Mouse (Mus musculus) layer of hippocampus, postnatal 36 days (tissue): ENCODE measurements around the gene Agap1. TPM values are rescaled to one million over a fixed set of nuclear protein-coding genes. Genes with fewer than 3 reads are reported as not detected.

Source experiments
- DNase-seq, 2 experiments: peaks; one replicate each; pipeline ENCODE4 v3.0.0; 2022
- total RNA-seq, 2 experiments: library from RNA; stranded (reverse); gene quantifications; 2 replicates each; pipeline ENCODE4 v1.2.3; 2021

The Agap1 gene
- total RNA-seq, 2 experiments from 2014 or later, result 256 to 286 TPM

DNA sequence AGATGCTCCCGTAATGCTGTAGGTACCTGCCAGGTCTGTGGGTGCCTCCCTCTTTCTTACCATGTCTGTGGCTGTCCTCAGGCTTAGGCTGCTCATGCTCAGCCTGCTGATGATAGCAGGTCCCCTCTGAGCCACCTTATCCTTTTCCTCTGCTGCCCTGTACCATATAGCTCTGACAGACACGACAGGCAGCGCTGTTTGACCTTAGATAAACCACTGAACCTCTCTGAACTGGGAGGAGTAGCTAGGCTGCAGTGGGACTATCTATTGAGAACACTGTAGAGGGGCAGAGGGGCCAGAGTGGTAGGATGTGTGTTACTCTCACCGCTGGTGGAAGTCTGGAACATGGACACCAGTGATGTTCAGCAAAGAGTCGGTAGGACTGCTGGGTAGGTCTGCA lies 211.5 kb downstream of the Agap1 start:
- no peak for DNase-seq

DNA sequence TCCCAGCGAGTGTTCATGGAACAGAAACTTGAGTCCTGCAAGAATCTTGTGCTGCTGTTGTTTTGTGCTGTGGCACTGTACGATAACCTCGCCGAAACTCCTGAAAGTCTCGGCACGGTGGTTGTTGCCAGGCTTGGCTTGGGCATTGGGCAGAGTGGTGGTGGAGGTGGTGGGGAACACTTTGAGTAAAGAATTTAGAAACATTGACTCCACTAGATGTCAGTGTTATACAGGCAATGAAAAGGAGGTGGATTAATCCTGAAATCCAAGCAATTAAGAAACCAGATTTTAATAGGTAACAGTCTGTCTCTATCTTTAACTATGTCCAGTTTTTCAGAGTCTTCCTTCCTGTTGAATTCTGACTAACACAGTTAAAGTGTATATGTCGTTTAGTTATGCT lies 212.8 kb downstream of the Agap1 start:
- DNase-seq, result no peak

DNA sequence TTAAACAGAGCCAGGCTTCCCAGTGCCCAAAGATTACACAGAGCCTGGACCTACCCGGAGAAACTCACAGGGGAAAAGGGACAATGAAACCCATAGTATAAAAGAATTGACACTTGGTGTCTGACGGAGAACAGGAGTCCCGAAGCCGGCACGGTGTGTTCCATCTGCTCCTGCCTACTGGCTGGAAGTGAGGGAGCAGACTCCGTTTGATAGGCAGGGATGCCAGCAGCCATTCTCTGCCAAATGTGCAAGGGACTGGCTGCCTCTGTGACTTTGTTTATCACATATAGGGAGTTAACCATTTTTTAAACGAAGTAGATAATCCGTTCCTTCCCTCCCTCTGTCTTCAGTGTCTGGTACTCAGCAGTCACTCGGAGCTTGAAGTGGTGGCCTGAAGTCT lies 214.0 kb downstream of the Agap1 start:
- DNase-seq, result peak; percentile 34 to 44

DNA sequence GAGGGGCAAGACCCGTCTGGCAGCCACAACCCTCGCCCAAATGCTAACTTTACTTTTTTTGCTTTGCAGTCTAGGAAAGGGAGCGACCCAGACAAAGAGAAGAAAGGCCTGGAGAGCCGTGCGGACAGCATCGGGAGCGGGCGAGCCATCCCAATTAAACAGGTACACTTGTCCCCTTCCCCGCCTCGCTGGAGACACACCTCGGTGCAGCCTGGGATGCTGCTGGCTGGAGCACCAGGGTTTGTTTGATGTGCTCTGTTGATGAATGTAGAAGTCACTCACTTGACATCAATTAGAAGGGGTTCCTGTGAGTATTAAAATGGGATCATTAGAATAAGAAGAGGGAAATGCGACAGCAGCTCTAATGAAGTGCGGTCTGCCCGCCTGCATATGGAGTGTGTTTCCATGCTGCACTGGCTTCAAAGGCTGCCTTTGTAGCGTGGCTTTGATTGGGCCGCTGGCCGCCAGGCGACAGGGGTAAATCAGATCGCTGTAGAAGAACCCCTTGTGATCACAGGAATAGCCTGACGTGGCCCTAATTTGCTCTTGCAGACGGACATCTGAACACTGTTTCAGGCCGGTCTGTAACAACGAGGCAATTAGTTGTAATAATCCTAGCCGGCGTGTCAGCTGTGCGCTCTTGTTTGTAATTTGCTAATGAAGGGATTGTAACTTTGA lies 216.6 kb downstream of the Agap1 start:
- no peak for DNase-seq

DNA sequence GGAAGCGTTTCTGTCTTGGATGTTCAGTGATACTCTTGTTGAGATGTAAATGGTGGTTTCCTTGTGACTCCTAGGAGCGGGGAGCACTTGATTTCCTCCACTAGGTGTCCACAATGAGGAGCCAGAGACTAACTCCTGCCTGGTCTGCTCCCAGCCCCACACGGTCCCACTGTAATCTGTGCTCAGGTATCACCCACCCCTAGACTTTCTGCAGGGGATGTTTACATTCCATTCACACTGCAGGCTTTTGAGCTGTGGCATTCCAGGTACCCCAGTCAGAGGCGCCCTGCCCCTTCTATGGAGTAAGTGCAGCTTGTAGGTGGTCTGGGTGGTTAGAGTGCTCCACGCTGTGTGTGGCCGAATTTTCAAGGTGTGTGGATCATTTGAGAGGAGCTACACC lies 218.5 kb downstream of the Agap1 start:
- DNase-seq, result no peak

DNA sequence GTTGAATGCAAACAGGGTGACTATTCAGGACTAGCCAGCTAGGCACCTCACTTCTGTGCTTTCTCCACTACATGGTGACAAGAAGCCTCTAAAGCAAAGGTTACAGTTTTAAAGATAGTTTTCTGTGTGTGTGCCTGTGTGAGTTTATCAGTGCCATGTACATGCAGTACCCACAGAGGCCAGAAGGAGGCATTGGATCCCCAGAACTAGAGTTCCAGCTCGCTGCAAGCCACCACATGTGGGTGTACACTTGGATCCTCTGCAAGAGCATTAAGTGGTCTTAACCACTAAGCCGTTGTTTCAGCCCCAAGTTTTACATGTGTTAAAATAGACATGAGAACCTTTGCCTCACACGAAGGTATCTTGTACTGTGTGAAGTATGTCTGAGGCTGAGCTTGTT lies 219.1 kb downstream of the Agap1 start:
- DNase-seq, result no peak

DNA sequence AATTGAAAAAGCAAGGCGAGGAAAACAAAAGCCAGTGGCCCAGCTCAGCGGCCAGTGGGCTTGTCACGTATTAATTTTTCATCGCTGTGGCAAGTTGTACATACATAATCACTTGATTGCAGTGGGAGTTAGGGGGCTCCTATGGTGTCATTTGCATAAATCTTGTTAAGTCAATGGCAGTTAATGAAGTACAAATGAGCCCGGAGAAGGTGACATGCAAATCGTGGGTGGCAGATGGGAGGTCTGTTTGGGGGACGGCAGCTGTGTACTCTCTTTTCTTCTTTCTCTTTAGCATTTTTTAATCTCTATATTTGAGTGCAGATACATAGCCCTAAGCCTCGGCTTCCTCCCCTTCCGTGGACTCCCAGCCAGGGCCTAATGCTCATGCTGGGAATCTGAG lies 220.1 kb downstream of the Agap1 start:
- no peak for DNase-seq

DNA sequence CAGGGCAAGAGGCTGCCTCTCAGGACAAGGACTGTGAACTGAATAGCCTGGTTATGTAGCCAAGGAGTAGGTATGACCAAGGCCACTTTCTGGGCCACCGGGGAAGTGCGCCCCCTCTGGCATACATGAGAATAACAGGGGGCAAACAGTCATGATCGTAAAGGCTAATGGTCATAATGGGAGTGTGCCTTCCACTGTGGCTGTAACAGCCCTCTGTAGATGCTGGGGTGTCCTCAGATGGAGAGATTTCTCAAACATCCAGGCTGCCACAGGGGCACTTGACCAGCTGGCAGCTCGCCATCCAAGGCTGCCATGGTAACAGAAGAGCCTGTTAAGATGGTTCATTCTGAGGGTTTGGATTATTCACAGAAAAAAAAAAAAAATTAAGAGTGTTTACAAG lies 221.8 kb downstream of the Agap1 start:
- peak; percentile 19 to 38 for DNase-seq

DNA sequence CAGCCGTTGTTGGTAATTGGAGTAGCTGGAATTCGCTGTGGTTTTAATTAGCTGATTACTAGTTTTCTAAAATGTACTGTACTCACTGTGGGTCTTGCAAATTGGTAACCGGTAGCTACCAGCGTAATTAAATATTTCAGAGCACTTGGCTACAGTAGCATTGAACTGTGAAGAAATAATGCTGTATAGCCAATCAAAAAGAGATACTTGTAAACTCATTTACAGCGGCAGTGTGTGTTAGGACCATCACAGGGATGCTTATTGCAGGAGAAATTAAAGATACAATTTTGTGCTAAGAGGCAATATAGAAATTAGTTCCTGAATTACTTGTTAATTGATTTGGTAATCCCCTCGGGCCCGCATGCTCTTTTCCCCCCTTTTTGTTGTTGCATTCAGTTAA lies 226.1 kb downstream of the Agap1 start:
- DNase-seq, result no peak

DNA sequence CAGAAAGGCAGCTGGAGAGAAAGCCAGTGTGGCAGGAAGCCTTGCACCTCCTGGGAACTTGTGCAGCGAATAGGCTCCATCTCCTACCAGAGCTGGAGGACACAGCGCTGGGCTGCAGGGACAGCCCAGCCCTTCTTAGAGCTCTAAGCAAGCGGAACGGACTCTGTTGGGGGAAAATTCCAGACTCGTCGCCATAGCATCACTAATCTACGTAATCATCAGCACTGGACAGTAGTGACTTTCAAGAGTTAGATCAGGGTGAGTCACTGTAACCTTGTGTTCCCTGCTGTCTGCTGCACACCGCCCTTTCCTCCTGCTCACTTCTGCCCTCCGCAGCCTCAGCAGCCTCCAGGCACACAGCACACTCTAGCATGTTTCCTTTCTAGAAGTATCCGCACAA lies 234.3 kb downstream of the Agap1 start:
- DNase-seq, result no peak

DNA sequence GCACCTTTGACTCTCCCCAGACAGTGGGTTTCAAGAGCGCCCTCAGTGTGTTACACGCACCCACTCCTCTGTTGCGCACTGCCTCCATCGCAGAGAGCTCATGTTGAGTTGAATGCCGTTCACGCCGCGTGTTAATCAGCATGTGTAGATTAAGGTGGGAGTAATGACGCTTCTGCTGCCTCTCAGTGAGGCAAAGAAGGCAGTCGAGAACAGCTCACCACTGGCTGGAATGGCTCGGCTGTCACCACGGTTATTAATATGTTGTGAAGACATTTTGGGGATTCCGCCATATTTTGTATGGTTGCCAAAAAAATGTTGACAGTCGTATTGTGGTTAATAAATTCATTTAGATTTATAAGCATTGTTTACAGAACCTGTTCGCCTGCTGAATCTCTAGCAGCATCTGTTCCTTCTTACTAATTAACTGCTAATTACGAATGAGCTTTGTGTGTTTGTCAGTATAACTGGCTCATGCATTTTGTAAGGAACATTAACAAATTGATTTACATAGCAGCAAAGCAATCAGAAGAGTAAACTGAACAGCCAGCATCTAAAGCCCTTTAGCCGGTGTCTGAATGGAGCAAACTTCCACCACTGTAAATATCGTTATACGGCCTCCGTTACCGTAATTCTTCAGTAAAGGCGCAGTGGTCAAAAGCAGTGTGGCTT lies 235.1 kb downstream of the Agap1 start:
- peak in 1 of 2 experiments; percentile 15 for DNase-seq

DNA sequence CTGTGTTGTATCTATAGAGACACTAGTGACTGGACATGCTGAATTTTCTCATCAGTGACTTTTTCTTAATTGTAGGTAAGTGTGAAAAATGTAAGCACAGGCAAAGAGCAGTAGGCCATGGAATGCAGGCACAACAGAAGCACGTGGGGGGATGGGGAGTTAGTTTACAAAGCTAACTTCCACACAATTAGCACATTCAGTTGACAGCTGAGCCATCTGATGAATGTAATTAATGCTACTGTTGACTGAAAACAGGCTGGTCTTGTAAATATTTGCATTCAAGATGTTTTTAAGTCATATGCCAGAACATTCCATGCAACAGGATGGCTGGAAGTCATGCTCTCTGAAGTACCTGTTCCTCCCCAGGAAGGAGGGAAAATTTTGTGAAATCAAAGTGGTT lies 236.5 kb downstream of the Agap1 start:
- DNase-seq, result no peak

DNA sequence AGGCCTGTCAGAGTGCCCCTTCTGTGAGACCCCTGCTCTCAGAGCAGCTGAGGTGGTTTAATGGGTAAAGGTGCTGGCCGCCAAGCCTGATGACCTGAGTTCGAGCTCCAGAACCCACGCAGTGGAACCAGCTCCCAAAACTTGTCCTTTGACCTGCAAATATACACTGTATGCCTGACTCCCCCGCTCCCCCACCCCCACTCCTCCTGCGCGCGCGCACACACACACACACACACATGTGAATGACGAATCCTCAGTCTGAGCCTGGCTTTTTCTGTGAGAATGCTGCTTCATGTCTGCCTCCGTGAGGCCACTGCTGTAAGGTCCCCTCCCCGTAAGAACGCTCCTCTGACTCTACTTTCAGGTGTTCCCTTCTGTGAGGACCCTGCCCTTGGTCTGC lies 237.8 kb downstream of the Agap1 start:
- no peak for DNase-seq

DNA sequence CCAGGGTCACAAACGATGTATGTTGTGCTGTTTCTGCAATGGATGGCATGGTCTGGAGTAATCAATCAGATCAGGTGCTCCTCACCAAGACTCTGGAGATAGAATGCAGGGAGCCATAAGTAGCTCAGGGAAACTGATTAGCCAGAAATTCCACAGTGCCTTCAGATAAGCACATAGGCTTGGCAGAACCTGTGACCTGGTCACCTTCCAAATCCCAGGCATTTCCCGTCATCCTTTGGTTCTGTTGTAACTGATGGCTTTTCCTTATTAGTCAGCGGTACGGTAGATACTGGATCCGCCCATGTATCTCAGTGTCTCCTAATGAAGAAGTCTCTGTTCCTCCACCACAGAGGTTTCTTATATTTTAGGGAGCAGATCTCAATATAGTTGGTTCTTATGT lies 240.3 kb downstream of the Agap1 start:
- DNase-seq, result no peak

DNA sequence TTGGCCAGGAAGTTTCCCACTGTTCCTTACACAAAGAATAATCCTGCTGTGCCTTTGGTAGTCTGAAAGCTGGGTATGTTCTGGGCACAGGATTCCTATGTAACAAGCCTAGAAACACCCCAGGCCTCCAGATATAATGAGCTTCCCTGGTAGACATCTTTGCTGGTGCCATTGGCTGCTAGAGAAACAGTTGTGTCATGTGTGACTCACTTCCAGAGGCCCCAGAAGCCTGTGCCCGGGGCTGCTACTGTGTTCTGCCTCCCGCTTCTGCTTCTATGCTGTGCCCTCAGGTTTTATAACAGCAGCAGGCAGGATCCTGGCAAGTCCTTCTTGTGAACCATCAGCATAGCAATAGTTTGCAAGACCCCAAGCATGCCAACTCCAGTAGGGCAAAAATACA lies 242.6 kb downstream of the Agap1 start:
- DNase-seq, result no peak

DNA sequence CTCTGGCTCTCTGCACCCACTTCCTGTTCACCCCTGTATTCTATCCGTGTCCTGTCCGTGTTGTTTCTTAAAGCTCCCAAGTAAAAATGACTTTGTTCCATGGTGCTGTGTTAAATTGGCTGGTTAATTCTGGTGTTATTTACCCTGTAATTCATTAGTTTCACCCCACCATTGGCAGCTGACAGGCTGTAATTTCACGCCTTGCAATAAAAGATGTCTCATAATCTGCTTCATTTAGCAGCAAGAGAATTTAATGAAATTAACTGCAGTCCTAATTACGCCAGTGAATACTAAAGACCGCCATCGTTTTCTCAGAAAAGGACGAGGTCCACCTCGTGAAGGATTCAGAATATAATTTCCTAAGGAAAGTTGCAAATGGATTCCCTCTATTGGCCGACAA lies 245.6 kb downstream of the Agap1 start:
- no peak for DNase-seq

DNA sequence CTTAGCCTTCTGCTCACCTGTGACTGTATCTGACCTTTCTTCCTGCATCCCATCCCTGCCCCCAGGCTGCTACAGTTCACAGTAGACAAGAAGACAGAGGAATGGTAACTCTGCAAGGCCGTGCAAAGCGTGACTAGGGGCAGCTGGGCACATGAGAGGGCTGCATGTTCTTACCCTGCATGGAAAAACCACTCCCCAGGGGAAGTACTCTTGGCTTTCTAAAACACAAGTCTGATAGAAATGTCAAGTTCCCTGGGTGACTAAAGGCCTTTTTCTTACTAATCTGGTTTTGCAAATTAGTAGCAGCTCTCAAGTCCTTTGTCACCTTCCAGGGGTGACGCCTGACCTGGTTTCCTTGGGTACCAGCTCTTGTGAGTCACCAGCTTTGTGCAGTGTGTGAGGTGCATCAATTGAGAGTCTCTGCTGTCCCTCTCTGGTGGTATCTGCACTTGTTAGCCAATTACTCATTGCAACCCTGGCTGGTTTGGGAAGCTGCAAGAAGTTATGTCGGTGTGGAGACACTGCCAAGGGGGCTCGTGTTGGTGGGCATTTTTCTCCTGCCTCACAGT lies 246.6 kb downstream of the Agap1 start:
- no peak for DNase-seq

DNA sequence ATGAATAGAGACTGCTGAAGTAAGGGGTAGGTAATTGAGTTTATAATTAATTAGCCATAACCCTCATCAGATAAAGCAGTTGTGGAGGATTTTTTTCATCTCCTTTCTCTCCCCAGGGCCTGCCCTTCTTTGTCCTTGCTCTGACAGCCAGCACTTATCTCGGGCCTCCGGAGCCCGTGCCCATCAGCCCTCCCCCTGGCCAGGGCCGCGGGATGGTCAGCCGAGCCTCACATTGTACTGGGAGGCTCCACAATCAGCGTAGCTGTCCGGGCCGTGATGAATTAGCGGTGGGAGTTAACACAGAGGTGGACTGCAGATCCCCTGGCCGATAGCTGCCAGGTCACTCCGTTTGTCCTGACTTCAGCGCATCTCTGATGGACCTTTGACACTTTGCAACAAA lies 248.7 kb downstream of the Agap1 start:
- DNase-seq, result no peak

DNA sequence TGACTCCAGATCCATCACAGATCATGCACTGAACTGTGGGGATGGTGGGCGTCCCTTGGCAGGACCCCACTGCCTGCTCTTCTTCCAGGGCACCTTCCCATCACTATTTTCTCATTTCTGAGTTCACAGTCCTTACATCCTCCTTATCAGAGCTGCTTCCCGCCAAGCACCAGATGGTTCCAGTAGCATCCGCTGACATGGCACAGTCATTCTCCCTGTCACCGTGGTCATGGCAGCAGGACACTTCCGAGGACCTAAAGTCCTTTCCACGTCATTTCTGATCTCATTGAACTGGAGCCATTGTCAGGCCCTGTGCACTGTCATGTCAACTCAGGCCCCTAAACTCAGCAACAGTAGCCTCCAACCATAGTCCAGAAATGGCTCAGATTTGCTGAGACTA lies 251.1 kb downstream of the Agap1 start:
- no peak for DNase-seq

DNA sequence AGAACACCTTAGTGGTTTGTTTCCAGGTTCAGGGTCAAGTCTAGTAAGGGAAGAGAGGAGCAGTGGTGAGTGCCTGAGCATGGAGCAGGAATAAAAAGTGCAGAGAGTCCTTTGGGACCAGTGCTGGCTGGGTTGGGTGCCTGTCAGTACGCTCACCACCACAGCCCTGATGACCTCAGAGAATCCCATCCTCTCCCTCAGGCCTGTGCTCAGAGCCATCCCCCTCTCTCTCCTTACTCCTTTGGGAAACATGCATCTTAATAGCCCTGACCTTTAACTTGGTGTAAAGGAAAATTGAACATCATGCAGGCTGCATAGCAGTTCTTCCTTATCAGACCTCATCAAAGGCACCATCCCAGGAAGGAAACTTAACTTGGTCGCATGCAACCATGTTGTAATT lies 252.3 kb downstream of the Agap1 start:
- no peak for DNase-seq

DNA sequence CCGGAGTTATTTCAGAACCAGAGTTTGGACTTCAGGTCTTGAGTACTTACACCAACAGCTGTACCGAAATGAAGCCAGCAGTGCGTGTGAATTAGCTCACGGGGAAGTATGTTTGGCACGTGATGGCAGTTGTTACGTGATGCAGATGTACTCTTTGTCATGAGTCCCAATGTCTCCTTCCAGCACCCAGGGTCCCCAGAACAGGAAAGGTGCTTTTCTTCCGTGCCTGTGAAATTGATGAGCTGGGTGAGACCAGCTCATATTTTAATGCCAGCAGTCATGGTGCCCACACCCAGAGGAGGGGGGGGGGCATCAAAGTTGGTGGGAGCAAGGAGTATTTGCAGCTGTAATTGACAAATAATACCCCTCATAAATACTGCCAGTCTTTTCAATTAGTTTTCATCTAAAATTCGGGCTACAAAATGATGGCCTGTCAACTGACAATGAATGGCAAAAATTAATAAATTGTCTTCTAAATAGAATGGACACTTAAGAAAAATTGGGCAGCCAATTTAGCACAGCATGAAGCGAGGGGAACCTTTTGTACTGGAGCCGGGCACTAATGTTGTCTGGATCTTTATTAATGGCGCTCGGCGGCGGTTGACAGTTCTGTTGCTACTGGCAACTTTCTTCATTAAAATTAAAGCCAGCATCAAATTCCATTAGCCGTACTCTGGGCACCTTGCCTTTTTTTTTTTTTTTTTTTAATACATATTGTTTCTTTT lies 253.3 kb downstream of the Agap1 start:
- DNase-seq, result no peak

DNA sequence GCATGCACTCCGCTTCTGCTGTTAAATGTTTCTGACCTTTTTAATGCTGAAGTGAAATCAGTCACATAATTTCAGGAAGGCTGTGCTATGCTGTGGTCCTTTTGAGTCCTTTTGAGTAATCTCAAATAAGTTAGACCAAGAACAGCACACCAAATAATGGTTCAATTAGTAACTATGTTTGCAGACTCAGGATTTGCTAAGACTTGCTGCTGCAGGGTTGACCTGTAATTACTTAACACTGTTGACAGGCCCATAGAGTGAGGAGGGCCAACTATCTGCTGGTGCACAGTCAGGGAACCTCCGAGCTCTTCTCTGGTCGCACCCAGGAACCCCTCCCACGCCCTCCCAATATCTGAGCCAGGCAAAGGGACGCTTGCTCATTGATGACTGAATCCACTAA lies 255.2 kb downstream of the Agap1 start:
- DNase-seq, result no peak

DNA sequence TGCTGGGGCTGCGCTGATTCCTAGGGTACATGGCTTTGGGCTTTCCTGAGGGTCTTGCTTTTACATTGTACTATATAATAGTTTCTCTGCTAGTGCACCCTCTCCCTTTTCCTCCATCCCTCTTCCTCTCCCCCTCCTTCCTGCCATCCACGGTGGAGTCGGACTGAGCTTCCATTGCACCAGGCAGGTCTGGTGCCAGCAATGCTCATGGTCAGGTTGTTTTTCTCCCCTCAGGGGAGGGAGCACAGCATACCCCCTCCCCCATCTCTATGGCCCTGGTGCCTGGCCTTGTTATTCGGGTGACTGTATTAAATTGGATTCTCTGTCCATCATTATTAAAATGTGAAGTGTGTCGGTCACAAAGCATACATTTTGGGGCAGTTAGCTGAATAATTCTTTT lies 259.1 kb downstream of the Agap1 start:
- DNase-seq, result no peak
